Mouse (Mus musculus) hindbrain, embryonic 16.5 days (tissue): ENCODE data around the gene Olfr873. TPM values are rescaled to one million over a fixed set of nuclear protein-coding genes. Genes with fewer than 3 reads are reported as not detected.
"Not testable (repeated sequence)": the region's sequence is repeated elsewhere in the genome, so short reads cannot be mapped to it uniquely, and the experiment has no call there.

Source experiments
- ATAC-seq: fragments of 200-750 bp; cut with Nextera tagmentation; 2 replicates; pipeline ENCODE4 v1.8.0; 2017; ENCODE audit warnings: moderate TSS enrichment, moderate library complexity
- H3K27ac ChIP-seq: fragments of 300-500 bp; sonication (generic); 2 replicates; pipeline ENCODE4 v1.5.1; 2014; ENCODE audit warnings: low read depth, mild to moderate bottlenecking, control low read depth, low read length, moderate library complexity
- H3K27me3 ChIP-seq: fragments of 300-500 bp; sonication (generic); replicated peaks from 2 replicates; pipeline ENCODE4 v1.6.1; 2014; ENCODE audit warnings: low read length; ENCODE audit not compliant: control insufficient read depth, insufficient read depth
- H3K36me3 ChIP-seq: fragments of 300-500 bp; sonication (generic); 2 replicates; pipeline ENCODE4 v1.6.1; 2014; ENCODE audit warnings: mild to moderate bottlenecking, low read length, moderate library complexity, mixed read lengths; ENCODE audit not compliant: control insufficient read depth, insufficient read depth
- H3K4me1 ChIP-seq: fragments of 300-500 bp; sonication (generic); 2 replicates; pipeline ENCODE4 v1.6.1; 2014; ENCODE audit warnings: low read depth, low read length; ENCODE audit not compliant: control insufficient read depth, insufficient read depth
- H3K4me2 ChIP-seq: fragments of 300-500 bp; sonication (generic); 2 replicates; pipeline ENCODE4 v1.6.1; 2014; ENCODE audit warnings: mild to moderate bottlenecking, low read length, control low read depth, moderate library complexity
- H3K4me3 ChIP-seq: fragments of 300-500 bp; sonication (generic); 2 replicates; pipeline ENCODE4 v1.5.1; 2014; ENCODE audit warnings: mild to moderate bottlenecking, low read length, control low read depth, moderate library complexity
- H3K9ac ChIP-seq: fragments of 300-500 bp; sonication (generic); 2 replicates; pipeline ENCODE4 v1.6.1; 2014; ENCODE audit warnings: low read depth, mild to moderate bottlenecking, control low read depth, low read length, moderate library complexity
- H3K9me3 ChIP-seq: fragments of 300-500 bp; sonication (generic); 2 replicates; pipeline ENCODE4 v1.6.1; 2014; ENCODE audit warnings: mild to moderate bottlenecking, low read length, moderate library complexity; ENCODE audit not compliant: control insufficient read depth
- WGBS: fragments of 180-500 bp; shearing (Covaris S2); extraction: QIAGEN DNeasy Blood & Tissue Kit; methylation state at CpG from one replicate; pipeline ENCODE4 v1.1.7; 2014; 5-methylcytosine and 5-hydroxymethylcytosine counted together
- polyA plus RNA-seq: library from polyadenylated mRNA; unstranded; fragments of >200 nt; fragmentation: Nextera tagmentation; extraction: Ambion mirVana; gene quantifications from 2 replicates; pipeline ENCODE4 v1.2.1, GENCODE M21; 2015

Olfr873 gene
- not detected in 2 replicates for polyA plus RNA-seq

DNA sequence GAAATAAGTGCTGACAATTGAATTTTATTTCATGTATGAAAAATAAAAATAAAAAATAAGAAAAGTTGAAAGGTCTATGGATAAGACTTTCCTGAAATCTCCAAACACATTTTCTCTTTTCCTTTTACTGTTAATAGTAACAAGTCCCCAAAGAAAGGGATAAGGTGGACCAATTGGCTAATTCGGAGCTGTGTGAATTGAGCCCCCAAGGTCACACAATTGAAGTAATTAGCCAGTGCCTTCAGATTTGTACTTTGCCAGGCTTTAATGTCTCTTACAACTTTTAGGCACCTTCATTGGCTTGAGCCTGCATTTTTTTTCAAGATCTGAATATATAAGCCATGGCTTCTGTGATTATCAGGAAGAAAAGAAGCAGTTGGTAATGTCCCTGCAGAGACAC, at the start of gene Olfr873:
Gene Olfr873 (plus strand): TSS at position 301 of the 400 bp plus-strand sequence.
- 84% methylated on average over 1 of the region's 1 CpGs for WGBS
- Histone ChIP-seq H3K36me3 (no peaks in the 10 kb centered on the region), H3K4me3 (no peak within 1 kb of the TSS), H3K4me1 (no peaks in the 10 kb centered on the region), H3K9ac (no peak within 1 kb of the TSS), H3K27me3 (no peaks in the 10 kb centered on the region), H3K27ac (no peak within 1 kb of the TSS), H3K9me3 (no peaks in the 10 kb centered on the region), H3K4me2 (no peak within 1 kb of the TSS)
- no peak for ATAC-seq

DNA sequence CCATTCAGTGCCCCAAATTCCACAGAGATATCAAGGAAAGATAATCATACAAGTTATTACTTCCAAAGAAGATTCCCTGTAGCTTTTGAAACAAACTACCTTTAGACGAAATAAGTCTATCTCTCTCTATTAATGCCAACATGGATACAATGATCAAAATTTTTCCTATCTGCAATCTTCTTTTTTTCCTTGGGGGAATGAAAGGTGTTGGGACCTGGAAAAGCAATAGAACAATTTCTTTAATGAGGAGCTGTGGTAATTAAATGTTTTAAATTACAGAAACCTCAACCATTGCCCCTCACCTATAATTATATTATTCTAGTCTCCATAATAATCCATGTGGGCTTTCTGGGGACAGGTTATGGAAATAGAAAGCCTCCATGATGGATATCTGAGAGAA, 16.3 kb upstream of the Olfr873 start, which contains the start of gene Olfr39:
Gene Olfr39 (plus strand): TSS at position 301 of the 400 bp plus-strand sequence.
- ATAC-seq: no peak
- no peak within 1 kb of the TSS for H3K4me2 ChIP-seq
- no peak within 1 kb of the TSS for H3K4me3 ChIP-seq
- H3K27ac ChIP-seq: no peak within 1 kb of the TSS
- H3K4me1 ChIP-seq: no peaks in the 10 kb centered on the region
- no peak within 1 kb of the TSS for H3K9ac ChIP-seq
- H3K9me3 ChIP-seq: no peaks in the 10 kb centered on the region
- no peaks in the 10 kb centered on the region for H3K27me3 ChIP-seq
- H3K36me3 ChIP-seq: no peaks in the 10 kb centered on the region
- WGBS: 85% methylated on average over 1 of the region's 1 CpGs

DNA sequence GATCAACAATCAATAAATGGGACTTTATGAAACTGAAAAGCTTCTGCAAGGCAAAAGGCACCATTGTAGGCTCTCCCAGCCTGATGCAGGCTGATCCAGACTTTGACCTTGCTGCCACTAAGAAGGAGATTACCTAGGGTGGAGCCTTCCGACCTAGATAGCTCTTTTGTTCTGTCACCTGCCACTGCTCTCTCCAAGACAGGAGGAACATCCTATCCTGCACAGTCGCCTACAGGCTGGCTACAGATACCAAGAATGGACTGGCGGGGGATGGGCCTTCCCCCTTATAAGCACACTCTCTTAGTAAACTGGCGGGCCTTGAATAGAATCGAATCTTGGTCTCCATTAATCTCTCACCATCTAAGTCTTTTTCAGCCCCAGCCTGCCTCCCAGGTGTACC, 2.8 kb upstream of the Olfr873 start:
- H3K36me3 ChIP-seq, H3K9ac ChIP-seq, H3K27me3 ChIP-seq, H3K9me3 ChIP-seq, H3K4me2 ChIP-seq, H3K27ac ChIP-seq, H3K4me1 ChIP-seq, ATAC-seq, H3K4me3 ChIP-seq: not testable (repeated sequence)
- 89% methylated on average over 5 of the region's 5 CpGs for WGBS

DNA sequence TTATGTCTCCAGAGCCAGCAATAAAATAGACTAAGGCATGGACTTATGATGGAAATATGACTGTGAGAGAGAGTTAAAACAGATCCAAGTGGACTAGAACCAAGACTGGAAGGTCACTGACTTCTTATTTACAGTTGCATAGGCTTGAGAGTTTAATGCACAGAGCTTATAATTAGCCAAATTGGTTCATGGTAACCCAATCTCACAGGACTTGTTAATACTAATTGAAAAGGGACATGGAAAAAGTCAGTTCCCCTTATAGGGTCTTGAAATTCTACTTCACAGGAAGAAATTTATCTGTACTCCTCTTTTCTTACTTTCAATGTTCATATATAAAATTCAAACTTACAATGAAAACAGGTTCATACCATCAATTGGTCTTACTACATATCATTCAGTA, 37.7 kb downstream of the Olfr873 start, which contains the start of gene Olfr18:
Gene Olfr18 (minus strand): TSS at position 101 of the 400 bp plus-strand sequence.
- Histone ChIP-seq H3K4me2 (no peak within 1 kb of the TSS), H3K4me1 (no peaks in the 10 kb centered on the region), H3K9me3 (no peaks in the 10 kb centered on the region), H3K36me3 (no peaks in the 10 kb centered on the region), H3K4me3 (no peak within 1 kb of the TSS), H3K27ac (no peak within 1 kb of the TSS), H3K27me3 (no peaks in the 10 kb centered on the region), H3K9ac (no peak within 1 kb of the TSS)
- no peak for ATAC-seq

DNA sequence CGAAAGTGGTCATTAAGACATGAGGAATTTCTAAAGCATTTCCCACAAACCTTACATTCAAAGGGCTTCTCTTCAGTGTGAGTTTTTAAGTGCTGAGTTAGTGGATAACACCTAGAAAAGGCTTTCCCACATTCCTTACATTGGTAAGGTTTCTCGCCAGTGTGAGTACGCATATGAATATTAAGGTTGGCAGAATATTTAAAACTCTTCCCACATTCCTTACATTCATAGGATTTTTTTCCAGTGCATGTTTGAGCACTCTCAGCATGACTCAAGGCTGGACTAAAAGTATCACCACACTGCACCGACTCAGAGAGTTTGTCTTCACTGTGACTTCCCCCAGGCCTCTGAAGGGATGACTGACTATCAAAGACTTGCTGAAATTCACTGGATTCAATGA, 50.2 kb downstream of the Olfr873 start:
- H3K4me3 ChIP-seq: no peak overlapping the region
- 92% methylated on average over 4 of the region's 4 CpGs for WGBS
- no peaks in the 10 kb centered on the region for H3K27me3 ChIP-seq
- H3K36me3 ChIP-seq: peaks cover 34% of the 10 kb centered on the region
- ATAC-seq: no peak
- no peak overlapping the region for H3K4me2 ChIP-seq
- H3K4me1 ChIP-seq: no peaks in the 10 kb centered on the region
- H3K9me3 ChIP-seq: peaks cover 5% of the 10 kb centered on the region; the same call in 1 of the 2 replicates
- no peak overlapping the region for H3K9ac ChIP-seq
- no peak overlapping the region for H3K27ac ChIP-seq

Other genes with a start within 250 kb of the Olfr873 start
- gene Olfr867, start 241.0 kb upstream of the Olfr873 start, polyA plus RNA-seq: not detected in 2 replicates
- gene Olfr868, start 199.9 kb upstream of the Olfr873 start, polyA plus RNA-seq: not detected in 2 replicates
- not detected in 2 replicates for gene Olfr869, start 169.5 kb upstream of the Olfr873 start, polyA plus RNA-seq
- gene Olfr870, start 124.5 kb upstream of the Olfr873 start, polyA plus RNA-seq: not detected in 2 replicates
- gene Olfr871, start 86.3 kb upstream of the Olfr873 start, polyA plus RNA-seq: not detected in 2 replicates
- gene Olfr872, start 61.4 kb upstream of the Olfr873 start, polyA plus RNA-seq: not detected in 2 replicates
- not detected in 2 replicates for gene Olfr39, start 16.2 kb upstream of the Olfr873 start, polyA plus RNA-seq
- gene Olfr18, start 37.6 kb downstream of the Olfr873 start, polyA plus RNA-seq: 0.09 TPM in 1 of 2 replicates, not detected in the other
- 34.5 and 37.4 TPM in 2 replicates for gene Zfp560, start 86.6 kb downstream of the Olfr873 start, polyA plus RNA-seq
- 12.3 and 13.8 TPM in 2 replicates for gene Zfp26, start 161.6 kb downstream of the Olfr873 start, polyA plus RNA-seq
- 31.6 and 33.9 TPM in 2 replicates for gene Zfp426, start 194.2 kb downstream of the Olfr873 start, polyA plus RNA-seq
- gene Zfp266, start 222.9 kb downstream of the Olfr873 start, polyA plus RNA-seq: 84.6 and 91.4 TPM in 2 replicates